Mouse (Mus musculus) neural tube, embryonic 11.5 days (tissue): ENCODE data around the gene Angel1. TPM values are rescaled to one million over a fixed set of nuclear protein-coding genes. Genes with fewer than 3 reads are reported as not detected.
A peak's percentile ranks its signal among the peaks of the same experiment; 100 is the strongest.

Source experiments
- ATAC-seq: fragments of 200-750 bp; cut with Nextera tagmentation; 2 replicates; pipeline ENCODE4 v1.8.0; 2017; ENCODE audit warnings: moderate number of reproducible peaks, mild to moderate bottlenecking, moderate TSS enrichment, moderate library complexity; ENCODE audit not compliant: insufficient read depth, low FRiP score, low TSS enrichment
- DNase-seq: peaks from one replicate; pipeline ENCODE4 v3.0.0-alpha.2; 2015; ENCODE audit warnings: low spot score
- H3K27ac ChIP-seq: fragments of 300-500 bp; sonication (generic); 2 replicates; pipeline ENCODE4 v1.5.1; 2014; ENCODE audit warnings: low read depth, mild to moderate bottlenecking, low read length
- H3K27me3 ChIP-seq: fragments of 300-500 bp; sonication (generic); 2 replicates; pipeline ENCODE4 v1.6.1; 2014; ENCODE audit warnings: mild to moderate bottlenecking, low read length, mixed read lengths; ENCODE audit not compliant: control insufficient read depth, insufficient read depth
- H3K36me3 ChIP-seq: fragments of 300-500 bp; sonication (generic); 2 replicates; pipeline ENCODE4 v1.6.1; 2014; ENCODE audit warnings: mild to moderate bottlenecking, low read length, moderate library complexity, mixed read lengths; ENCODE audit not compliant: control insufficient read depth, insufficient read depth
- H3K4me1 ChIP-seq: fragments of 300-500 bp; sonication (generic); 2 replicates; pipeline ENCODE4 v1.6.1; 2014; ENCODE audit warnings: low read length, mixed read lengths; ENCODE audit not compliant: control insufficient read depth, insufficient read depth
- H3K4me2 ChIP-seq: fragments of 300-500 bp; sonication (generic); 2 replicates; pipeline ENCODE4 v1.6.1; 2014; ENCODE audit warnings: low read depth, mild to moderate bottlenecking, moderate library complexity
- H3K4me3 ChIP-seq: fragments of 300-500 bp; sonication (generic); 2 replicates; pipeline ENCODE4 v1.5.1; 2014; ENCODE audit warnings: low read depth, low read length
- H3K9ac ChIP-seq: fragments of 300-500 bp; sonication (generic); 2 replicates; pipeline ENCODE4 v1.6.1; 2014; ENCODE audit warnings: mild to moderate bottlenecking, low read length
- H3K9me3 ChIP-seq: fragments of 300-500 bp; sonication (generic); 2 replicates; pipeline ENCODE4 v1.6.1; 2016; ENCODE audit warnings: low read length; ENCODE audit not compliant: control insufficient read depth
- WGBS: fragments of 180-500 bp; shearing (Covaris S2); extraction: QIAGEN DNeasy Blood & Tissue Kit; methylation state at CpG from one replicate; pipeline ENCODE4 v1.1.7; 2014; 5-methylcytosine and 5-hydroxymethylcytosine counted together
- polyA plus RNA-seq: library from polyadenylated mRNA; unstranded; fragments of >200 nt; fragmentation: Nextera tagmentation; extraction: Ambion mirVana; gene quantifications from 2 replicates; pipeline ENCODE4 v1.2.1, GENCODE M21; 2014

The Angel1 gene
- polyA plus RNA-seq, 1 experiment from 2014 or later: 14.8 TPM

DNA sequence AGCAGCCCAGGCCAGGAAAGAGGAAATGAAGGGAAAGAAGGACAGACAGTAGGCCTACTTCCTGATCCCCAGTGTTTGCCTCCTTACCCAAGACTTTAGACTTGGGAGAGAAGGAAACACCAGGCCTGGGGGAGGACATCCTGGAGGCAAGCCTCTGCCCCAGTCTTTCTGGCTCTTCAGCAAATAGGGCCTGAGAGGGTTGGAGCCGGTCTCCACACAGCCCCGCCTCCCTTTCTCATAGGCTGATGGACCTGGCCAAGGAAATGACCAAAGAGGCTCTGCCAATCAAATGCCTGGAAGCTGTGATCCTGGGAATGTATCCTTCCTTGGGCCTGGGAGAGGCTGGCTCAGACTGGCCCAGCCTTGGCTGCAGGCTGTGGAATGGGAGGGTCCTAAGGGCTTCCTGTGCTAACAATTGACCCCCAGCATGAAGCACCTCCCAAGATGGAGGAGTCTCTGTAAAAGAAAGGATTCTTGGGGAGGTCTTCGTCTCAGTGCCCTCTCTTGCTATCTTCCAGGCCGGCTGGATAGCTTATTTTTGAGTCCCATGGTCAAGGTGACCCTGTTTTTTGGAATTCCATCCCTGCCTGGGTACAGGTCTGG is 38.2 kb downstream of the Angel1 start:
- DNase-seq (no peak), ATAC-seq (no peak)
- Histone ChIP-seq H3K27me3 (no peaks in the 10 kb centered on the region), H3K36me3 (peaks cover 4% of the 10 kb centered on the region; the same call in 1 of the 2 replicates), H3K4me1 (0 out of 2 replicates have a peak, but pooled peaks cover under 1% of the 10 kb centered on the region), H3K9ac (no peak overlapping the region), H3K27ac (no peak overlapping the region), H3K4me3 (no peak overlapping the region), H3K9me3 (no peaks in the 10 kb centered on the region), H3K4me2 (no peak overlapping the region)
- WGBS: 82% methylated on average over 4 of the region's 4 CpGs

DNA sequence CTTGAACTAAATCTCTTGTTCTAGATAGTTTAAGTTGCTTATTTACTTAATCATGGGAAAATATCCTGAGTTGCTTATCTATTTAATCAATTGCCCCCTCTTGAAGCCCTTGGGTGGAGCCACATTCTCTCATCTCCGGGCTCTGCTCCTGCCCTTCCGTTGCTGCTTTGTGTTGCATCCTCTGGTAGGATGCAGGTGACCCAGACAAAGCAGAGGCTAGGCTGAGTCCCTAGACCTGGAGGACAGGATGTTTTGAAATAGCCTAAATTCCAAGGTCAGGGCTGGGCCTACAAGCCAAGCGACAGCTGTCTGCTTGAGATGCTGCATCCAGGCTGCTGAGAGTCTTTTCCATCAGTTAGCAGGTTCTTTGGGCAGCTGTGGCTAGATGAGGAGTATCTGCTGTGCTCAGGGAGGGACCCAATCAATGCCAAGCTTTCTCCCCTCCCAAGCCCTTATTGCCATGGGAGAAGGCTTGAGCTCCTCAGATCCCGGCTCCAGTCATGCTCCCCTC is 38.8 kb downstream of the Angel1 start:
- Histone ChIP-seq H3K9ac (no peak overlapping the region), H3K4me2 (no peak overlapping the region), H3K4me3 (no peak overlapping the region), H3K36me3 (peaks cover 6% of the 10 kb centered on the region; the same call in 1 of the 2 replicates), H3K27ac (no peak overlapping the region), H3K4me1 (0 out of 2 replicates have a peak, but pooled peaks cover 3% of the 10 kb centered on the region), H3K27me3 (no peaks in the 10 kb centered on the region), H3K9me3 (no peaks in the 10 kb centered on the region)
- no peak for ATAC-seq
- whole genome bisulfite sequencing: 76% methylated on average over 4 of the region's 4 CpGs
- DNase-seq: no peak

DNA sequence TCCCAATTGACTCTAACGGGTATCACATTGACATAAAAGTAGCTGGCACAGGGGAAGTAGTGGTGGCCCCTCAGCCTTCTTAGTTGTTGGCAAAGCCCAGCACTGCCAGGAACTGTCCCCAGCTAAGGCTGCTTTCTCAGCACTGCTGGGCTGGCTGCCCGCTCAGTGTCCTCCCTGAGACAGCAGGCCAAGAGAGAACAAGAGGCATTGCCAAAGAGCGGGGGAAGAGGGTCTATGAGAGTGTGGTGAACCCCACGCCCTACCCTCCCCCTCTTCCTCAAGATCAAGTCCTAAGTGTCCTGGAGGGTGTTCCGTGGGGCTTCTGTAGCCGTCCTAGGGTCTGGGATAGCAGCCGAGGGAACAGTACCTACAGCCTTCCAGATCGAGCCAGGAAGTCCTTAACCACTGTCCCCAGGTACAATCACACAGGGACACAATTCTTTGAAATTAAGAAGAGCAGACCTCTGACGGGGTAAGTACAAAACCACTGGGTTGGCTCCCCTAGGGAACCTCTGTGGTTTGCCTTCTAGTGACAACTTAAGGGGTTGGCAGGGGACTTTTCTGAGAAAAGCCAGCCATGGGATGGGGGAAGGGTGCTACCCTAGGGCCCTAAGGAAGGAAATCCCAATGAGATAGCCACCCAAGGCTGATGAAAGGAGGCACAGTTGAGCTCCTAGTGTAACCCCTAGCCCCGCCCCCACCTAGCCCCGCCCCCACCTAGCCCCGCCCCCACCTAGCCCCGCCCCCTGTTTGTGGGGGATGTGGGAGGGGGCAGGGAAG is 39.5 kb downstream of the Angel1 start:
- peaks cover 4% of the 10 kb centered on the region for H3K4me1 ChIP-seq
- WGBS: 69% methylated on average over 12 of the region's 13 CpGs
- H3K27me3 ChIP-seq: no peaks in the 10 kb centered on the region
- no peak overlapping the region for H3K4me3 ChIP-seq
- no peak overlapping the region for H3K9ac ChIP-seq
- H3K4me2 ChIP-seq: no peak overlapping the region
- ATAC-seq: no peak
- H3K9me3 ChIP-seq: no peaks in the 10 kb centered on the region
- H3K36me3 ChIP-seq: peaks cover 6% of the 10 kb centered on the region; the same call in 1 of the 2 replicates
- no peak for DNase-seq
- no peak overlapping the region for H3K27ac ChIP-seq

DNA sequence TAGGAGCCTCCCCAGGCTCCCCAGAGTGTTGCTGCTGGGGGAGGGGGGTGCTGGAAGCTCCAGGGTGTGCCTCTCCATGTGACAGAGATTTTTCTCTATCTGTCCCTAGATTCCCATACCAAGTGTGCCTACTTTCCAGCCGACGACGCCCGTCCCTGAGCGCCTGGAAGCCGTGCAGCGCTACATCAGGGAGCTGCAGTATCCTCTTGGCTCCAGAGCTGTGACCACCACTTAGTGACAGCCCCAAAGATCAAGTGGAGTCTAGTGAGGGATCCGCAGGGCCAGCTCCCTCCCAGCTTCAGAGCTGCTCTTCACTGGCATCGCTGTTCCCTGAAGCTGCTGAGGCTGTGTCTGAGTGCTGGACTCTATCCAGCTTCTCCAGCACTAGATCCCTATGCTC is 41.0 kb downstream of the Angel1 start:
- Histone ChIP-seq H3K9me3 (no peaks in the 10 kb centered on the region), H3K4me3 (no peak overlapping the region), H3K9ac (no peak overlapping the region), H3K36me3 (peaks cover 6% of the 10 kb centered on the region; the same call in 1 of the 2 replicates), H3K27me3 (no peaks in the 10 kb centered on the region), H3K4me1 (peaks cover 15% of the 10 kb centered on the region), H3K27ac (no peak overlapping the region), H3K4me2 (no peak overlapping the region)
- 88% methylated on average over 9 of the region's 9 CpGs for WGBS
- ATAC-seq: no peak
- DNase-seq: no peak

DNA sequence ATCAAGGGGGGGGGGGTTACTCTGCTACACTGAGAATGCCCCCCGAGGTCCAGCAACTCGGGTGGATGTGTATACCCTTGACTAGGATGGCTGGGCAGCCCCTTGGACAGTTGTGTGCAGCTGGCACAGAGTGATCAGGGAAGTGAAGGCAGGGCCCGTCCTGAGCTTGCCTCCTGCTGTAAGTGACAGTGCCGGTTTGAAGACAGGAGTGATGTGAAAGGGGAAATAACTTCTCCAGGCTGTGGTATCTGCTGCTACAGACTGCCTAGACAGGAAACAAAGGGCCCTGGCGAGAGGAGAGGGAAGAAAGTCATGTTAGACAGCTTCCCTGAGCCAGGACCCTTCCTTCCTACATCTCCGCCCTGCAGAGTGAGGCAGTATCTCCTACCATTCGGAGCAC is 42.6 kb downstream of the Angel1 start:
- peaks cover 6% of the 10 kb centered on the region; the same call in 1 of the 2 replicates for H3K36me3 ChIP-seq
- no peak overlapping the region for H3K27ac ChIP-seq
- ATAC-seq: no peak
- peaks cover 17% of the 10 kb centered on the region for H3K4me1 ChIP-seq
- DNase-seq: no peak
- 84% methylated on average over 7 of the region's 7 CpGs for WGBS
- H3K27me3 ChIP-seq: no peaks in the 10 kb centered on the region
- no peak overlapping the region for H3K4me2 ChIP-seq
- no peaks in the 10 kb centered on the region for H3K9me3 ChIP-seq
- no peak overlapping the region for H3K9ac ChIP-seq
- no peak overlapping the region for H3K4me3 ChIP-seq

DNA sequence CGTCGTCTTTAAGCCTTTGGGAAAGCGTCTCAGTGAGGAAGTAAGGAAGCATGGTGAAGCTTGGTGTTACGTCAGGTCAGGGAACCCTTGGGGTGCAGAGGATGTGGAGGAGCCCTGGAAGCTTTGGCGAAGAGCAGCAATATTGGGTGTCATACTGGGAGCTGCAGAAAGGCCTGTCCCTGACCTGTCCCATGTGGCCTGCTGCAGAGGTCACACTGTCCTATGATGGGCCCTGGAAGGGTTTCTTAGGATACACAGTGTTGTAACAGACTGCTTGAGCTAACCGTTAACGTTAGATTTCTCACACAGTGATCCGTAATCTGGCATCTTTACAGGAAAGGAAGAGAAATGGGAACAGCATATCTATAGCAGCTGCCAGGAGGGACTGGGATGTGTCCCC is 44.1 kb downstream of the Angel1 start:
- no peak for DNase-seq
- no peak overlapping the region; the same call in 1 of the 2 replicates for H3K9ac ChIP-seq
- no peaks in the 10 kb centered on the region for H3K27me3 ChIP-seq
- H3K4me2 ChIP-seq: no peak overlapping the region; the same call in none of the 2 replicates
- H3K9me3 ChIP-seq: no peaks in the 10 kb centered on the region
- H3K36me3 ChIP-seq: peaks cover 6% of the 10 kb centered on the region; the same call in 1 of the 2 replicates
- H3K4me3 ChIP-seq: peak overlapping the region; percentile 91; the same call in 1 of the 2 replicates
- no peak for ATAC-seq
- H3K27ac ChIP-seq: no peak overlapping the region
- WGBS: 89% methylated on average over 8 of the region's 8 CpGs
- H3K4me1 ChIP-seq: peaks cover 17% of the 10 kb centered on the region

DNA sequence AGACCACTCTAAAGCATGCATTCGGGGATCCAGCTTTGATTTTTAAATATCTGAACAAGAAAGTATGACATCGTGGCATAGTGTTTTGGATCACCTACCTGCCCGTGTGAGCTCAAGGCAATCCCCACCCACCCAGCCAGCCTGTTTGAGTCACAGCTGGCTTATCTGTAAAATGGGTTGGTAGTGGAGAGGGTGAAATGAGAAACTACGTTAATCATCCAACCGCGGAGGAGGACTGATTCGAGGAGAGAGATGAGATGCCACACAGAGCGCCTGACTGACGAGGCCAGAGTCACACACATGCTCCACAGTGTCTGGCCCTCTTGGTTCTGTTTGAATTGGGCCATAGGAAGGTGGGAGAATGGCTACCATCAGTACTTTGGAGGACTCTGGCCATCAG is 44.6 kb downstream of the Angel1 start:
- Histone ChIP-seq H3K27ac (no peak overlapping the region), H3K4me1 (peaks cover 17% of the 10 kb centered on the region), H3K9me3 (no peaks in the 10 kb centered on the region), H3K4me3 (peak overlapping the region; percentile 91; the same call in 1 of the 2 replicates), H3K9ac (peak overlapping the region; percentile 4; the same call in 1 of the 2 replicates), H3K4me2 (peak overlapping the region; percentile 26), H3K36me3 (peaks cover 6% of the 10 kb centered on the region; the same call in 1 of the 2 replicates), H3K27me3 (no peaks in the 10 kb centered on the region)
- DNase-seq (no peak), ATAC-seq (no peak)
- 90% methylated on average over 9 of the region's 9 CpGs for WGBS

DNA sequence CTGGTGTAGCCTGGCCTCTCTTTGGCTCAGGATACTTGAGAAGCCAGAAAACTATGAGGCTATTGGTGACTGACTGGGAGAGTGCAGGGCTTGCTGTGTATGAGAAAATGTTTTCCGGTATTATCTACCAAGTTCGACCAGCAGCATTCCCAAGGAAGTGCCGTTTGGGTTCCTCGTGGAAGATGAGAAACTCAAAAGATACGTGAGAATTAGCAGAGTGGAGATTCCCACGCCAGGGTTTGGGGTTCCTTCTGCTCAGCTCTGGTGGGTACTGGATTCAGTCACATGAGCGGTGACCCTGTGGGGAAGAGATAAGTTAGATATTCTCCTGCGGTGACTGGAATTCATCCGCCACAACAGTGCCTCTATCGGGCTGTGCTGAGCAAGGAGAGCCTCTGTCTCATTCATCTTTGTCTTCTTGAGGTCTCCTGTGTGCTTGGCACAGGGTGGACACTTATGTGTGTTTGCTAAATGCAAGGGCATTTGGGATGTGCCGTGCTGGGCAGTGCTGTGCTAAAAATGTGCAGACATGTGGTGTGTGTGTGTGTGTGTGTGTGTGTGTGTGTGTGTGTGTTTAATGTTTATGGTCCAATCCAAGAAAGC is 45.6 kb downstream of the Angel1 start:
- peaks cover 2% of the 10 kb centered on the region; the same call in 1 of the 2 replicates for H3K36me3 ChIP-seq
- peak overlapping the region; percentile 84 for H3K4me2 ChIP-seq
- WGBS: 37% methylated on average over 11 of the region's 11 CpGs
- no peaks in the 10 kb centered on the region for H3K27me3 ChIP-seq
- peak overlapping the region; percentile 91 for H3K4me3 ChIP-seq
- peaks cover 17% of the 10 kb centered on the region for H3K4me1 ChIP-seq
- H3K27ac ChIP-seq: peak overlapping the region; percentile 99; the same call in 1 of the 2 replicates
- ATAC-seq (no peak), DNase-seq (no peak)
- H3K9ac ChIP-seq: peak overlapping the region; percentile 98
- no peaks in the 10 kb centered on the region for H3K9me3 ChIP-seq
